Mouse (Mus musculus) brain, embryonic 14.5 days (tissue): ENCODE measurements around the gene Ccdc88c. TPM values are rescaled to one million over a fixed set of nuclear protein-coding genes. Genes with fewer than 3 reads are reported as not detected.

Source experiments
- DNase-seq: peaks from one replicate; pipeline ENCODE4 v3.0.0-alpha.2; 2011; ENCODE audit warnings: low read depth
- CTCF ChIP-seq: fragments of 200-500 bp; IDR thresholded peaks from 2 replicates; pipeline ENCODE4 v1.5.1; 2012; ENCODE audit warnings: inconsistent platforms, mild to moderate bottlenecking, moderate library complexity, borderline replicate concordance; ENCODE audit not compliant: insufficient read depth, insufficient read length; ENCODE audit errors: extremely low read depth
- POLR2A ChIP-seq: fragments of 200-500 bp; IDR thresholded peaks from 2 replicates; pipeline ENCODE4 v1.6.1; 2012; ENCODE audit warnings: mild to moderate bottlenecking, inconsistent platforms, borderline replicate concordance; ENCODE audit not compliant: poor library complexity, insufficient read depth, insufficient read length, severe bottlenecking; ENCODE audit errors: extremely low read depth
- polyA plus RNA-seq: library from polyadenylated mRNA; depleted of rRNA; stranded (reverse); fragments of >200 nt; gene quantifications from 2 replicates; pipeline ENCODE4 v1.2.3, GENCODE M21; 2012

Gene Ccdc88c
- polyA plus RNA-seq, 1 experiment = 31.6 TPM

DNA sequence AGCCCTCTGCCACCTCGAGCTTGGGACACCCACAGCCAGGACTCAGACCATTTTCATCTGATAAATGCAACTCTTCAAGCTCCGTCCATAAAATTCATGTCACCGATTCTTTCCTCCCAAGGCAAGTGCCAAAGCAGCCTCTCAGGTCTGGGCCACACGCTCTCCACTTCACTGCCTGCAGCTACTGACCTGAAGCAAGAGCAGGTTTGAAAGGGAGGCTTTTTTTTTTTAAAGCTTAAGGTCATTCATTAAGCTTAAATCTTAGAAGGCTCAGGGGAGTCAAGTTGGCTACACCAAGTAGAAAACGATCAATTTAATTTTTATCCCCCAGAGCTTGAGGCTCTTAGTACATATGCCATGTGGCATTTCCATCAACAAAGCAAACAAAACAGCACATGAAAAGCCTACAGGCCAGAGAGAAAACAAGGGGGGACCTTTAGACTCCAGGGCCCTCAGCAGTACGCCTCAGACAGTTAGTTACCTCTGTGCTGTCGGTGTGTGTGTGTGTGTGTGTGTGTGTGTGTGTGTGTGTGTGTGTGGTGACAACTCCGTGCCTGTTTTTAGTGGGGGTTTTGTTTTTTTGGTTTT is 15.7 kb downstream of the Ccdc88c start:
- TF ChIP-seq POLR2A = no peak
- TF ChIP-seq CTCF = no peak
- DNase-seq = no peak

DNA sequence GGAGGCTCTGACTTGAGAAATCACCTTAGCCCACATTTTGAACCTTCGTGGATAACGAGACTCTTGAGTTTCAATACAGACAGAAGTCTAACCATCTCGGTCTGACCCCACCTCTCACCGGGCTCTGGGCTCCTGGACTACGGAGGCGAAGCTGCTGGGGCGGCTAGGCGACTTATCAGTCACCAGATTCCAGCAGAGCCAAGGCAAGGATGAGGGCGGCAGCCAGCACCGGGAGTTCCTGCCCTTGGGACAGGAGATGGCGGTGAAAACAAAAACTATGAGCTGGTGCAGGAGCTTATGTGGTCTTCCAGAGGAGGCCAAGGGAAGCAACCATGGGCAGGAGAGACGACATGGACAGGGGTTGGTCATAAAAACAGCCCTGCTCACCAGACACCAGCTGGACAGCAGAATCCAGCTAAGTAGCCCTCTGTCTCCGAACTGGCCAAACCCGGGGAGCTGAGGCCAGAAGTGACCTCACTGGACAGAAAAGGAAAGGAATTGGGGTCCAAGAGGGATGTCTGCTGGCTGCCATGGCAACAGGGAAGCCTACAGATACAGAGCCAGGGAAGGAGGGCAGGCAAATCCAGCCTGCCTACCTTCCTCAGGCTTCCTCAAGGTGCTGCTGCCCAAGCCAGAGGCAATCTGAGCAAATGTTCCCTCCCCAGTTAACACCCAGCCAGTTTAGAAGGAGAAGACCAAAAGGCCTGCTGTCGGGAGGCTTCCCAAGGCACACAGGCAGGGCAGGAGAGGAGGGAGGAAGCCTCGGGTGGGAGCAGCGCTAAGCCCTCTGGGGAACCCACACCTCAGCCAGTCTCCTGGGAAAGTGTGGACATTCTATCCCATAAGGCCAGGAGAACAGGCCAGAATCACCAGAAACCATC is 16.4 kb downstream of the Ccdc88c start:
- TF ChIP-seq CTCF (no peak), POLR2A (no peak)
- no peak for DNase-seq

DNA sequence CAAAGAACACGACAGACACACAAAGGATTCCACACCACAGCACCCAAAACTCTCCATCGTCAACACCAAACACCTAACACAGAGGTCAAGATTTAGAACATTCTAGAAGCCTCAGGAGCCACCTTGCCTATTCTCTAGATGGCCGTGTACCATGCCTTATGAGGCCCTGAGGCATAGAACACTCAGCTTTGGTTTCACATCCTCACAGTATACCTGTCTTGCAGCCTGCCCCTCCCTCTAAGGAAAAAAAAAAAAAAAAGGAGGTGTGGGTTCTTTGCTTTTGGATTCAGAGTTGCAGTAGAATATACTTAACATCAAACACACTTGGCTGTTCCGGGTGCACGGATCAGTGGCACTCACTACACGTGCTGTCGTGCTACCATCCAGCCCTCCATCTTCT is 17.8 kb downstream of the Ccdc88c start:
- no peak for DNase-seq
- TF ChIP-seq POLR2A (no peak), CTCF (no peak)

DNA sequence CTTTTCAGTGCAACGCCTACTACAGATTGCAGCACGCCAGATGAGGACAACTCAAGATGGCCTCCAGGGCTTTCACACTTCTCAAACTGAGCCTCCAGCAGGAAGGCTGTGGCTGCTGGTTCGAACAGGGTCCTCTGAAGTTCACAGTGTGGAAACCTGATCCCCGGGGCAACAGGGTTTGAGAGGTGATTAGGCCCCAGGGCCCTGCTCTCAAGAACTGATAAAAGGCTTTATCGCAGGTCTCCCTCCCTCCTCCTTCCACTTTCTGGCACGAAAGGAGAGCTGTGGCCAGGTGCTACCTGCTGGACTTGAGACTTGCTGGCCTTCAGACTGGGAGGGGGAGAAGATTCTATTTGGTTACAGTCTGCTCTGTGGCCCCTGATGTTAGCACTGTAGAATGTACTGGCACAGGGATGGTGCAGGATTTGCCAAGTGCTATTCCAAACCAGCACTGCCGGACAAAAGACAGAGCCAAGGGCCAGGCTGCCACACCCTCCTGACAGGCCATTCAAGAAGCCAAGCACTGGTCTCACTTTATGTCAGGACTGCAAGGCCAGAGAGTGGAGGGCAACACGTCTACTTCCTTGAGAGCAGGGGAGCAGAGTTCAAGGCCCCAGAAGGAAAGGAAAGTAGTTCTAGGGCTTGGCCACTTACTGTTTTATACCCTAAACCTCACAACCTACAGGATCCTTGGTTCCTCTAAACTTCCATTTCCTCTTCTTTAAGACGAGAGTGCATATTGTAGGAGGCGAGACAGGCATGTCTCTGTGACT is 18.5 kb downstream of the Ccdc88c start:
- TF ChIP-seq POLR2A = no peak
- no peak for TF ChIP-seq CTCF
- DNase-seq = no peak

DNA sequence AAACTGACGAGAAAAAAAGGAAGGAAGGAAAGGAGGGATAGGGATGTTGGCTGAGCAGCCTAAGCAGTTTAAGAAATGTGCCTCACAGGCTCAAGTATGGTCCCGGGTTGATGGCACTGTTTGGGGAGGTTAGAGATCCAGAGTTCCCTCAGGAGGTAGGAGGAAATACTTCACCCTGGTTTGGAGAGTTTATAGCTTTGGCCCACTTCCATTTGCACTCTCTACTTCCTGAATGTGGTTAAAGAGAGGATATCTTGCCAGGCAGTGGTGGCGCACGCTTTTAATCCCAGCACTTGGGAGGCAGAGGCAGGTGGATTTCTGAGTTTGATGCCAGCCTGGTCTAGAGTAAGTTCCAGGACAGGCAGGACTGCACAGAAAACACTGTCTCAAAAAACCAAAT is 19.6 kb downstream of the Ccdc88c start:
- no peak for DNase-seq
- no peak for TF ChIP-seq CTCF
- TF ChIP-seq POLR2A = no peak

DNA sequence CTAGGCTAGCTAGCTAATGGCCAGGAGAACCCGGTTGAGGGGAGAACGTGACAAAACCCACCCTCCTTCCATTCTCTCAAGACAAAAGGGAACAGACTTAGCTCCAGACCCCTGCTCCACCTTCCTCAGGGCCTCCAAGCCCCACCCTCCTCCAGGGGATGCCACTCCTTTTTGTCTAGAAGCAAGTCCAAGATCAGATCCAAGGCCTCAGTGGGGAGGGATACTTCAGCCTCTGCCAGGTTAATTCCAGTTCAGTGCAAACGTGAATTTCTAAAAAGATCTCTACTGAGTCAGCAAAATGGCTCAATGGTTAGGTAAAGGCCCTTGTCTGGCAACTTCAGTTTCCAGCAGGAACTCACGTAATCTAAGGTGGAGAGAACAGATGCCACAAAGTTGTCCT is 20.2 kb downstream of the Ccdc88c start:
- DNase-seq = no peak
- TF ChIP-seq POLR2A = no peak
- TF ChIP-seq CTCF = no peak

DNA sequence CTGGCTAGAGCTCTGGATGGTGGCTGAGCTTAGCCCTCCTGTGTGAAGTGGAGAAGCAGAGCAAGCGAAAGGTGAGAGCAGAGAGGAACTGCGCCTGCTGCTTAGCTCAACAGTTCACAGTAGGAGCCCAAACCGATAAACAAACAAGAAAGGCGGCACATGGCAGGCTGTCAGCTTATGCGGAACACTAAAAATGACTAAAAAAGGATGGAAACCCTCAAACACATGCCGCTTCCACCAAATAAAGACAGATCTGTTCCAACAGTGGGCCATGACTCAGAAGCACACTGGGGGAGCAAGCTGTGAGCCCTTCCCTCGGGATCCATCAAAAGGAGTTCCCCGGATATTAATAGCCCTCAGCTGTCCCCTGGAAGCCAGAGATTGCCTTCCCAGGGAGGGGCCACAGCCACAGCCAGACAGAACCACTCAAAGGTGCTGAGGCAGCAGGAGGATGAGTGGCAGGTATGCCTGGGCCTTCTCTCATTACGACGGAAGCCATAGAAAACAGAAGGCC is 20.8 kb downstream of the Ccdc88c start:
- TF ChIP-seq POLR2A (no peak), CTCF (no peak)
- peak; percentile 61 for DNase-seq

DNA sequence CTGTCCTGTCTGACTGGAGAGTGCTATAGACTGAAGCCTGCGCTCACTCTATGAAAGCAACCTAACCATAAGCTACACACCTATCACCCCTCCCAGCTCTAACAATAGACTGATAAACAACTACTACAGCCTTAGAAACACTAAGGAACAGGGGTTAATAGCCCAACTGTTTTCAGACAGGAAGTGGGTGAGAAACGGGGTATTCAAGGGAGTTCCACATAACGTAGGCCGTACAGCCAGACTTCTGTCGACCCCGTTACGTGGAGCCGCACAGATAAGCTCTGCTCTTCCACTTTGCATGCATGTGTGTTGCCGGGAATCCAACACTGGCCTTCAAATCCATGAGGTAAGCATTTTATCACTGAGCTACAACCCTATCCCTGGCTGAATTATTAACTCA is 21.4 kb downstream of the Ccdc88c start:
- DNase-seq = no peak
- TF ChIP-seq POLR2A (no peak), CTCF (no peak)

DNA sequence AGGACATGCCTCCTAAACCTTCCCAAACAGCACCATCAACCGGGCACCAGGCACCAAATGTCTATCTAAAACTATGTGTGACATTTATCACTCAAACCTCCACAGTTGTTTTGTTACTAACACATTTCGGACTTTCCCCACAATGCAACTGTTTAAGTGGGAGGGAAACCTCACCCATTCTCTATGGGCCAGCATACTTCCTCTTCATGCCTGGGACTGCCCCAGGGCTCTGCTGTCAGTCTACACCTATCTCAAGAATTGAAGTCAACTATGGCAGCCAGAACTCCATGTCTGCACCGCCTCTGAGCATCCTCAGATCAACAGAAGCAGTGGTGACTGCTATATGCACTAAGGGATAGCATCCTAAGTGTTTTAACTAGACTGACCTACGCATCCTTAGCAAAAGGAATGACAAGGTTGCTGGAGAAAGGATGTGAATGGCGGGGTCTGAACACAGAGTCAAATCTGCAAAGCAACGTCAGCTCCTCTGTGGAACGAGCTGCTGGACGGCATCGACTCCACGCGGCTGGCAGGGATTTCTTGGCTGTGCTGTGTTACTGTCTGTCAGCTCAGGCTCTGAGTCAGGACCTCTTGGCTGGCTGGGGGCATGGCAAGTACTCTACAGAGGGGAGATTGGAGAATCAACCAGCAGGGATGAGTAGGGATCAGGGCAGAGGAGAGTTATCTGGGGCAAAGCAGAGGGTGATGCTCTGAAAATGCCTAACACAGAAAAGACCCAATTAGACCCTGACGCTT is 23.0 kb downstream of the Ccdc88c start:
- DNase-seq = no peak
- TF ChIP-seq POLR2A = no peak
- TF ChIP-seq CTCF = no peak

DNA sequence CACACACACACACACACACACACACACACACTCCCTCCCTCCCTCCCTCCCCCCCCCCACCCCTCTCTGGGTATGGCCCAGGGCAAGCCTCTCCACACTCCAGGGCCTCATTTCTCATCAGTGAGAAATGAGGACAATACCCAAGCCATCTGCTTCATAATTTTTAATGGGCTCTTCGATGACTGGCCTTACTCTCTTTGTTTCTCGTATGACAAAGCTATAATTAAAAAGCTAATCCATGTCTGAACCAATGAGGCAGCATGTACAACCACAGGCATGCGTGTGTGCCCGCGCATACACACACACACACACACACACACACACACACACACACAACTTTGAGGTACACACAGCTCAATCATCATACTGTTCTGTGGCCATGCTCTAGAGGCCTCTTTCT is 23.9 kb downstream of the Ccdc88c start:
- peak; percentile 69 for DNase-seq
- TF ChIP-seq POLR2A = no peak
- TF ChIP-seq CTCF = no peak

DNA sequence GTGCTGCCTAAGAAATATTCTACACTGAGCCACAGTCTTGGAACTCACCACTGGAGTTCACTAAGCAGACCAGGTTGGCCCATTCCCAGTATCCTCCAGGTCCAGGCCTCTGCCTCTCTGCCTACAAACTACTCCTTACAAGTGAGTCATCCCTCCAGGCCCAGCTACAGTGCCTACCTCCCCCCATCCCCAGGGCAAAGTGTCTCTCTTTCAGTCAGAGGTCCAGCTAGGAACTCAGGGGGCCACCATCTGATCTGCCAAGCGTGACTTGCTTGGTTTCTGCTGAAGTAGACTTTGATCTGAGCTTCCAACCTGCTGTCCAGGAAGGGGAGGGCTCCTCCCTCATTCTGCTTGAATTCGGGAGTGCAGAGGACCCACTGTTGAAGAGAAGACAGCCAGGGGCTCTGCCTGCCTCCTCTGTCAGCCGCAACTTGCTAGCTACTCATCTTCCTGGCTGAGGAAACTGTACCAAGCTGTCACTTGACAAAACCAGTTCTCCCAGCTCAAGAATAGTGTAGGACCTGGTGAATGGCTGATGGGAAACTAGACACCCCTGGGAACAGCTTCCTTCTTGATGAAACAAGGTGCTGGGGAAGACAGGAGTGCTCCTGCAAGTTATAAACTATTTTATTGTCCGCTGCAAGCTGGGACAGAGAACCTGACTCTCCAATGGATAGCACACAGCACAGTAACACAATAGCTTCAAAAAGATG is 25.9 kb downstream of the Ccdc88c start:
- no peak for TF ChIP-seq CTCF
- no peak for TF ChIP-seq POLR2A
- no peak for DNase-seq
